10 mouse cellular contexts compared by ENCODE assay signal in genomic region chr6:115768207-115768606, GRCm38 (mm10). TPM values are rescaled to one million over a fixed set of nuclear protein-coding genes. Genes with fewer than 3 reads are reported as not detected.
DNase-seq lines count a peak whose midpoint lies in the region; ATAC-seq and TF ChIP-seq lines count a peak whose summit lies in the region.
"Had no signal": no experiment of that assay in that cellular context is flagged by ENCODE, and none has a peak within 500 bp of the region (broad histone marks: within the 10 kb centered on the region; RNA-seq: fewer than 3 reads in every experiment).

No protein-coding gene starts in this region.

- 87% methylated on average over 4 of the region's 4 CpGs for WGBS in hindbrain, embryonic 10.5 days
- WGBS in hindbrain, embryonic 16.5 days = 95% methylated on average over 4 of the region's 4 CpGs
- 63% methylated on average over 4 of the region's 4 CpGs for WGBS in kidney, postnatal 0 days
- WGBS in lung, embryonic 16.5 days = 60% methylated on average over 4 of the region's 4 CpGs
- WGBS in cerebellum, adult 2 months = 99% methylated on average over 4 of the region's 4 CpGs
- WGBS in hindbrain, embryonic 11.5 days = 89% methylated on average over 4 of the region's 4 CpGs

- H3K27ac ChIP-seq in hindbrain, embryonic 10.5 days = peak overlapping the region; percentile 62
- H3K27ac ChIP-seq in hindbrain, embryonic 16.5 days (ENCODE audit: low read depth, low read length) = no peak overlapping the region
- H3K27ac ChIP-seq in ES-Bruce4 (ENCODE audit: insufficient read depth, low read length) = no peak overlapping the region
- peak overlapping the region; percentile 48; the same call in 1 of the 2 replicates for H3K27ac ChIP-seq in kidney, postnatal 0 days
- peak overlapping the region; percentile 60 for H3K27ac ChIP-seq in lung, embryonic 16.5 days (ENCODE audit: low read length)
- H3K27ac ChIP-seq in cerebellum, adult 2 months (ENCODE audit: insufficient read depth, low read length) = no peak overlapping the region
- H3K27ac ChIP-seq in hindbrain, embryonic 11.5 days (ENCODE audit: low read depth, low read length) = no peak overlapping the region
- H3K27ac ChIP-seq: hindbrain, embryonic 13.5 days had no signal

- H3K36me3 ChIP-seq in hindbrain, embryonic 10.5 days = no peaks in the 10 kb centered on the region
- H3K36me3 ChIP-seq in hindbrain, embryonic 16.5 days (ENCODE audit: control insufficient read depth, insufficient read depth, low read length) = no peaks in the 10 kb centered on the region
- no peaks in the 10 kb centered on the region for H3K36me3 ChIP-seq in ES-Bruce4 (ENCODE audit: control insufficient read depth, insufficient read depth, low read length, poor library complexity, severe bottlenecking)
- H3K36me3 ChIP-seq in kidney, postnatal 0 days (ENCODE audit: insufficient read depth, low read length) = no peaks in the 10 kb centered on the region
- H3K36me3 ChIP-seq in lung, embryonic 16.5 days (ENCODE audit: control insufficient read depth, insufficient read depth, low read length) = no peaks in the 10 kb centered on the region
- no peaks in the 10 kb centered on the region for H3K36me3 ChIP-seq in hindbrain, embryonic 11.5 days (ENCODE audit: control insufficient read depth, insufficient read depth, low read length)
- H3K36me3 ChIP-seq: hindbrain, embryonic 13.5 days had no signal

- no peak for TF ChIP-seq CTCF in ES-Bruce4 (IDR thresholded peaks at IDR 0.05; ENCODE audit: low read depth, low read length)
- TF ChIP-seq CTCF in kidney, postnatal 0 days (IDR thresholded peaks at IDR 0.05; ENCODE audit: low read depth) = no peak
- TF ChIP-seq CTCF in cerebellum, adult 2 months (IDR thresholded peaks at IDR 0.05; ENCODE audit: borderline replicate concordance, insufficient read depth, low read depth, low read length) = no peak

- H3K27me3 ChIP-seq in hindbrain, embryonic 10.5 days (ENCODE audit: insufficient read depth, poor library complexity, severe bottlenecking) = no peaks in the 10 kb centered on the region
- no peaks in the 10 kb centered on the region for H3K27me3 ChIP-seq in hindbrain, embryonic 16.5 days (replicated peaks; ENCODE audit: control insufficient read depth, insufficient read depth, low read length)
- H3K27me3 ChIP-seq in ES-Bruce4 (ENCODE audit: control insufficient read depth, insufficient read depth, low read length, poor library complexity, severe bottlenecking) = no peaks in the 10 kb centered on the region
- H3K27me3 ChIP-seq in kidney, postnatal 0 days (ENCODE audit: insufficient read depth, low read length) = no peaks in the 10 kb centered on the region
- H3K27me3 ChIP-seq in lung, embryonic 16.5 days (ENCODE audit: control insufficient read depth, insufficient read depth, low read depth, low read length) = no peaks in the 10 kb centered on the region
- no peaks in the 10 kb centered on the region for H3K27me3 ChIP-seq in cerebellum, adult 2 months (ENCODE audit: control insufficient read depth, insufficient read depth, low read length)
- no peaks in the 10 kb centered on the region for H3K27me3 ChIP-seq in hindbrain, embryonic 11.5 days (ENCODE audit: control insufficient read depth, insufficient read depth, low read length)
- H3K27me3 ChIP-seq: hindbrain, embryonic 13.5 days had no signal

- no peak for TF ChIP-seq POLR2A in ES-Bruce4 (IDR thresholded peaks at IDR 0.05; ENCODE audit: insufficient read depth, low read length)
- TF ChIP-seq POLR2A in cerebellum, adult 2 months (IDR thresholded peaks at IDR 0.05; ENCODE audit: borderline replicate concordance, insufficient read depth, low read length) = no peak

- peaks cover 26% of the 10 kb centered on the region for H3K4me1 ChIP-seq in hindbrain, embryonic 10.5 days (replicated peaks)
- H3K4me1 ChIP-seq in hindbrain, embryonic 16.5 days (ENCODE audit: control insufficient read depth, insufficient read depth, low read depth, low read length) = peaks cover 4% of the 10 kb centered on the region
- H3K4me1 ChIP-seq in ES-Bruce4 (ENCODE audit: control insufficient read depth, insufficient read depth, low read length) = peaks cover 8% of the 10 kb centered on the region
- H3K4me1 ChIP-seq in kidney, postnatal 0 days (replicated peaks; ENCODE audit: insufficient read depth, low read length) = peaks cover 5% of the 10 kb centered on the region; the same call in 1 of the 2 replicates
- peaks cover 8% of the 10 kb centered on the region for H3K4me1 ChIP-seq in lung, embryonic 16.5 days (replicated peaks; ENCODE audit: control insufficient read depth, insufficient read depth, low read length)
- H3K4me1 ChIP-seq in cerebellum, adult 2 months (ENCODE audit: control insufficient read depth, insufficient read depth, low read length) = no peaks in the 10 kb centered on the region
- H3K4me1 ChIP-seq in hindbrain, embryonic 11.5 days (replicated peaks; ENCODE audit: control insufficient read depth, insufficient read depth, low read length) = peaks cover 3% of the 10 kb centered on the region; the same call in 1 of the 2 replicates

- no peak for TF ChIP-seq EP300 in ES-Bruce4 (IDR thresholded peaks at IDR 0.05; ENCODE audit: insufficient read depth, low read depth, low read length)

- no peak overlapping the region for H3K4me3 ChIP-seq in hindbrain, embryonic 10.5 days
- no peak overlapping the region for H3K4me3 ChIP-seq in hindbrain, embryonic 16.5 days (ENCODE audit: low read length)
- no peak overlapping the region for H3K4me3 ChIP-seq in ES-Bruce4 (ENCODE audit: low read depth, low read length)
- H3K4me3 ChIP-seq in kidney, postnatal 0 days (replicated peaks; ENCODE audit: low read depth, low read length) = no peak overlapping the region
- H3K4me3 ChIP-seq in lung, embryonic 16.5 days (ENCODE audit: low read length) = no peak overlapping the region
- H3K4me3 ChIP-seq in cerebellum, adult 2 months (replicated peaks; ENCODE audit: insufficient read depth, low read depth, low read length) = no peak overlapping the region
- H3K4me3 ChIP-seq in hindbrain, embryonic 11.5 days (ENCODE audit: low read depth, low read length) = no peak overlapping the region
- H3K4me3 ChIP-seq: hindbrain, embryonic 13.5 days had no signal

- no peak overlapping the region for H3K4me2 ChIP-seq in hindbrain, embryonic 16.5 days (ENCODE audit: low read length)
- no peak overlapping the region for H3K4me2 ChIP-seq in kidney, postnatal 0 days (ENCODE audit: low read length)
- no peak overlapping the region for H3K4me2 ChIP-seq in lung, embryonic 16.5 days (ENCODE audit: low read depth, low read length)
- no peak overlapping the region for H3K4me2 ChIP-seq in hindbrain, embryonic 11.5 days (replicated peaks; ENCODE audit: low read depth, low read length)
- H3K4me2 ChIP-seq: hindbrain, embryonic 13.5 days had no signal

- no peak for DNase-seq in hindbrain, embryonic 10.5 days (ENCODE audit: low spot score)
- DNase-seq in kidney, postnatal 0 days (ENCODE audit: low spot score) = peak; percentile 18
- DNase-seq in cerebellum, adult 2 months = no peak
- DNase-seq in spleen, postnatal 36 days (ENCODE audit: low spot score in 2 of 2) = no peak
- DNase-seq in hindbrain, embryonic 11.5 days (ENCODE audit: low spot score) = no peak
- DNase-seq: forebrain, postnatal 0 days had no signal

- no peak for ATAC-seq in hindbrain, embryonic 16.5 days
- no peak for ATAC-seq in kidney, postnatal 0 days (replicated peaks; ENCODE audit: low FRiP score, low read depth)
- 0 out of 2 replicates have a peak, but pooled peaks have one; percentile 18 for ATAC-seq in lung, embryonic 16.5 days (ENCODE audit: low read depth)
- ATAC-seq in hindbrain, embryonic 11.5 days (ENCODE audit: low FRiP score) = no peak
- ATAC-seq: forebrain, postnatal 0 days had no signal

- H3K9ac ChIP-seq in hindbrain, embryonic 16.5 days (ENCODE audit: low read depth, low read length) = no peak overlapping the region
- H3K9ac ChIP-seq in ES-Bruce4 (ENCODE audit: low read depth, poor library complexity, severe bottlenecking) = 0 out of 2 replicates have a peak overlapping the region, but pooled peaks have one; percentile 14
- H3K9ac ChIP-seq in kidney, postnatal 0 days (ENCODE audit: low read depth, low read length) = no peak overlapping the region
- H3K9ac ChIP-seq in lung, embryonic 16.5 days (ENCODE audit: low read length) = no peak overlapping the region
- no peak overlapping the region for H3K9ac ChIP-seq in hindbrain, embryonic 11.5 days (ENCODE audit: low read depth, low read length)
- H3K9ac ChIP-seq: forebrain, postnatal 0 days; hindbrain, embryonic 13.5 days had no signal

- H3K9me3 ChIP-seq in hindbrain, embryonic 10.5 days = no peaks in the 10 kb centered on the region
- no peaks in the 10 kb centered on the region for H3K9me3 ChIP-seq in hindbrain, embryonic 16.5 days (ENCODE audit: control insufficient read depth, low read length)
- H3K9me3 ChIP-seq in ES-Bruce4 (replicated peaks; ENCODE audit: control insufficient read depth, insufficient read depth, low read length, poor library complexity, severe bottlenecking) = no peaks in the 10 kb centered on the region
- H3K9me3 ChIP-seq in kidney, postnatal 0 days (replicated peaks; ENCODE audit: low read length) = no peaks in the 10 kb centered on the region
- no peaks in the 10 kb centered on the region for H3K9me3 ChIP-seq in lung, embryonic 16.5 days (ENCODE audit: control insufficient read depth, low read length)
- no peaks in the 10 kb centered on the region for H3K9me3 ChIP-seq in hindbrain, embryonic 11.5 days (ENCODE audit: control insufficient read depth, low read length)
- H3K9me3 ChIP-seq: hindbrain, embryonic 13.5 days had no signal

RNA-seq across cellular contexts. Expression of gene Tmem40, which starts 6.0 kb away (rescaled TPM):
- 2.2 and 3.2 TPM in 2 replicates for polyA plus RNA-seq in hindbrain, embryonic 10.5 days (2016; fragmentation: Nextera tagmentation; extraction: Ambion mirVana)
- polyA plus RNA-seq in hindbrain, embryonic 16.5 days (2015; fragmentation: Nextera tagmentation; extraction: Ambion mirVana) = 1.9 TPM in 2 replicates
- 12.9 and 16.9 TPM in 2 replicates for polyA plus RNA-seq in ES-Bruce4 (2011; ENCODE audit: insufficient read depth, insufficient read length, low read depth, missing spikeins)
- 1.0 and 1.8 TPM in 2 replicates for polyA plus RNA-seq in kidney, postnatal 0 days (2015; fragmentation: Nextera tagmentation; extraction: Ambion mirVana)
- 2.3 and 3.8 TPM in 2 replicates for polyA plus RNA-seq in lung, embryonic 16.5 days (2015; fragmentation: Nextera tagmentation; extraction: Ambion mirVana)
- 2.7 and 3.5 TPM in 2 replicates for polyA plus RNA-seq in cerebellum, adult 2 months (2012; rRNA removed)
- 1.9 and 2.1 TPM in 2 replicates for polyA plus RNA-seq in hindbrain, embryonic 11.5 days (2014; fragmentation: Nextera tagmentation; extraction: Ambion mirVana)

RNA-seq across cellular contexts. Expression of gene Cand2, which starts 6.1 kb away (rescaled TPM):
- 51.1 and 53.9 TPM in 2 replicates for polyA plus RNA-seq in hindbrain, embryonic 10.5 days (2016; fragmentation: Nextera tagmentation; extraction: Ambion mirVana)
- polyA plus RNA-seq in hindbrain, embryonic 16.5 days (2015; fragmentation: Nextera tagmentation; extraction: Ambion mirVana) = 10.0 and 13.9 TPM in 2 replicates
- 12.8 and 13.9 TPM in 2 replicates for polyA plus RNA-seq in ES-Bruce4 (2011; ENCODE audit: insufficient read depth, insufficient read length, low read depth, missing spikeins)
- 10.4 and 12.1 TPM in 2 replicates for polyA plus RNA-seq in kidney, postnatal 0 days (2015; fragmentation: Nextera tagmentation; extraction: Ambion mirVana)
- polyA plus RNA-seq in lung, embryonic 16.5 days (2015; fragmentation: Nextera tagmentation; extraction: Ambion mirVana) = 23.4 and 28.2 TPM in 2 replicates
- polyA plus RNA-seq in cerebellum, adult 2 months (2012; rRNA removed) = 5.1 and 6.7 TPM in 2 replicates
- polyA plus RNA-seq in hindbrain, embryonic 11.5 days (2014; fragmentation: Nextera tagmentation; extraction: Ambion mirVana) = 20.2 and 23.3 TPM in 2 replicates

RNA-seq across cellular contexts. Expression of gene Rpl32, which starts 40.3 kb away (rescaled TPM):
- polyA plus RNA-seq in hindbrain, embryonic 10.5 days (2016; fragmentation: Nextera tagmentation; extraction: Ambion mirVana) = 1,744 and 1,823 TPM in 2 replicates
- polyA plus RNA-seq in hindbrain, embryonic 16.5 days (2015; fragmentation: Nextera tagmentation; extraction: Ambion mirVana) = 854 and 884 TPM in 2 replicates
- 3,790 and 3,890 TPM in 2 replicates for polyA plus RNA-seq in ES-Bruce4 (2011; ENCODE audit: insufficient read depth, insufficient read length, low read depth, missing spikeins)
- 2,857 and 3,220 TPM in 2 replicates for polyA plus RNA-seq in kidney, postnatal 0 days (2015; fragmentation: Nextera tagmentation; extraction: Ambion mirVana)
- 2,193 and 2,268 TPM in 2 replicates for polyA plus RNA-seq in lung, embryonic 16.5 days (2015; fragmentation: Nextera tagmentation; extraction: Ambion mirVana)
- 680 and 720 TPM in 2 replicates for polyA plus RNA-seq in cerebellum, adult 2 months (2012; rRNA removed)
- polyA plus RNA-seq in hindbrain, embryonic 11.5 days (2014; fragmentation: Nextera tagmentation; extraction: Ambion mirVana) = 1,766 and 1,778 TPM in 2 replicates

Comparison
In these comparisons a context has a peak if more than half of its experiments do, and no peak if none do; other contexts are left out.
1. H3K27ac ChIP-seq: peak in hindbrain, embryonic 10.5 days (single experiment), kidney, postnatal 0 days (single experiment) and lung, embryonic 16.5 days (single experiment); none in hindbrain, embryonic 16.5 days (single experiment), ES-Bruce4 (single experiment), cerebellum, adult 2 months (single experiment) and hindbrain, embryonic 11.5 days (single experiment).